Mouse (Mus musculus) layer of hippocampus, postnatal 36 days (tissue): ENCODE measurements around the gene Nin. TPM values are rescaled to one million over a fixed set of nuclear protein-coding genes. Genes with fewer than 3 reads are reported as not detected.

Source experiments
- DNase-seq, 2 experiments: peaks; one replicate each; pipeline ENCODE4 v3.0.0; 2022
- total RNA-seq, 2 experiments: library from RNA; stranded (reverse); gene quantifications; 2 replicates each; pipeline ENCODE4 v1.2.3; 2021

Nin gene
- total RNA-seq, 2 experiments from 2014 or later, result 69.8 to 72.7 TPM

DNA sequence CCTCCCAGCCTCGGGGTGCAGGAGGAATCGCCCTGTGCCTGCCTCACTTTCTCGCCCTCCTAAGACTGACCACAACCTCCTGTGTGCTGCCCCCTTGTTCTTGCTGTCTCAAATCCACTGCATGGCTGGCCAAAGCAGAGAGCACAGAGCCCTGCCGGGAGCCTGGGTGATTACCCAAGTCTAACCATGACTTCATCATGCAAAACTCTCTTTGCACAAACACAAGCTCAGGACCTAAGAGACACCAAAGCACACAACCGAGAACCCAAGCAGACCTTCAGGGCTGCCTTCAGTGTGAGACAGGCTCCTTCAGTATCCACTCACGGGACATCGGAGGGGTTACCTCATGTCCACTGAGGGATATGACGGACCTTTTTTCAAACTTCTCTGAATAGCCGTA lies 31.0 kb downstream of the Nin start:
- DNase-seq, result no peak

DNA sequence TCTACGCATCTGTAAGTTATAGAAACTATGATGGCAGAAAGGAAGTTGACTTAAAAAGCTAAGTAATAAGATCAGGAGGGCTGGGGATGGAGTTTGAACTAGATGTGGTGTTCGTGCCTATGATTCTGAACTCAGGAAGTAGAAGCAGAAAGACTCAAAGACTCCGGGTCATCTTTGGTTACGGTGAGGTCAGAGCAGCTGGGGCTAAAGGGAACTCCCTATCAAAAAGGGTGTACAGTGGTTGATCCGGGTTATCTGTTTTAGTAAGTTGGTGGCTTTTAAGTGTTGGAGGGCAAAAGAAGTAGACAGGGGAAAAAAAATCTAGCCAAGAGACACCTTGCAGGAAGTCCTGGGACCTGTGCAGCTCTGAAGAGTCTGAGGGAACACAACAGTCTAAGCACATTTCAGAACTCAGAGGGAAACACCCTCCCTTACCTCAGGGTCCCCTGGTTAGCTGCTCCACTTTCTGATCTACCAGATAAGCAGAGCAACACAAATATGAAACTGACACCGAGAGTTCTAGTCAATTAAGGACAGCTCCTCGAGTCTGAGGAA lies 35.0 kb downstream of the Nin start:
- no peak for DNase-seq

- DNase-seq, result no peak
These were observed 37.0 kb downstream of the Nin start for GRCm38 (mm10) chr12:70076493-70076892.

DNA sequence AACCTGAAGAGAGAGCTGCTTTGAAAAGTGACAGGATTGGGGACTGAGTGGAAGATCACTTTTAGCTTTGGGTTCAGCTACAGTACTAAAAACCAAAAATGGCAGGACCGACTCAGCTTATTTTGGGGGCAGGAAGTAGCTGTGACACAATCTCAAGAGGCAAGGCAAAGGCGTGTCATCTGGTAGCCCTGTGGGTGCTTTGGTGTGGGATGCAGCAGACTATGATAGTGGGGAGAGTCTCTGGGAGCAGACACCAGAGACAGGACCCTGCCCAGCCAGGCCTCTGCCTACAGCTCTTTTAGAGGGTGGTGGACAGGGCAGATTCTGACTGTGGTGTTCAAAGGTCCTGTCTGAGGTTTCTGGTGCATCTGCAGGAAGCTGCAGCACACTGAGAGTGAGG lies 38.5 kb downstream of the Nin start:
- no peak for DNase-seq

DNA sequence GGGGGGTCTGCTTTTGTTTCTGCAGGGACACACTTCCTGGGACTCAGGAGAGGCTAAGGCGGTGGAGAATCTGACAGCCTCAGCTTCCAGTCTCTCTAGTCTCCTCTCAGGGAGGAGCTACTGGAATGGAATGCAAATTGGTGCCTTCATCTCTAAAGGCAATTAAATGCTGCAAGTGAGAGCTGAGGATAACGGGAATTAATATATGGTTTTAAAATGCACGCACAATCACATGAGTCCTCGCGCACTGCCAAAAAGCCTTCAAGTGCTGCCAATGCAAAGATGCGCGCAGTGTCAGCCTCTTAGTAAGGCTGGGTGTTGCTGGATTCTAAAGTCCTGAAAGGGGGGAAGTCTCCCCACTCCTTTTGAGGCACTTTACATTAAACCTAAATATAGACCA lies 42.6 kb downstream of the Nin start:
- no peak for DNase-seq

GRCm38 (mm10) chr12:70070306-70070705 lies 43.2 kb downstream of the Nin start:
- DNase-seq, result no peak

DNA sequence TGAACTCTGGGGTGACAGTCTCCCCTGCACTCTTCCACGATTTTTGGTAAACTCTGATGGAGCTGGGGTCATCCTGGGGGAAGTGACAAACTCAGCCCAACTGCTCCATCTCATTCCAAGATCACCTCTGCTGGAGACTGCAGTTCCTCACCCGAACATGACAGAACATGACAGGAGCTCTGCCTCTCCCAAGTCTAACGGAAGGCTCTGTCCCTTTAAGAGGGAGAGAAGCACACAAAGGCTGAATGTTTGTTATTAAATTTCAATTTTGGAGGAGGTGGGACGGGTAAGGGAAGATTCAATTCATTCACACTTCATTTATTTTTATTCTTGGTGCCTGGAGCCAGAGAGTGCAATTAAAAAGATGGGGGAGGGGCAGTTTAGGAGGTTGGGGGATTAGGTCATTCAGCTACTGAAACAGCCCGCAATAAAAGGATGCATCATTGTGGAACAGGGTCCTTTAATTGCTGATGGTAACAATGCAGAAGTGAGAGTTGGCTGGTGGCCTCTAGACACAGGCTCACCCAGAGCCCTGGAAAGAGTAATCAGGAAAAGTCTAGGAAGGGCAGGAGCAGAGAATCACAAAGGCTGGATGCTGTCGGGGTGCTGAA lies 44.8 kb downstream of the Nin start:
- no peak for DNase-seq

- DNase-seq, result peak in 1 of 2 experiments; percentile 42
These were observed 45.7 kb downstream of the Nin start for GRCm38 (mm10) chr12:70067849-70068248.

DNA sequence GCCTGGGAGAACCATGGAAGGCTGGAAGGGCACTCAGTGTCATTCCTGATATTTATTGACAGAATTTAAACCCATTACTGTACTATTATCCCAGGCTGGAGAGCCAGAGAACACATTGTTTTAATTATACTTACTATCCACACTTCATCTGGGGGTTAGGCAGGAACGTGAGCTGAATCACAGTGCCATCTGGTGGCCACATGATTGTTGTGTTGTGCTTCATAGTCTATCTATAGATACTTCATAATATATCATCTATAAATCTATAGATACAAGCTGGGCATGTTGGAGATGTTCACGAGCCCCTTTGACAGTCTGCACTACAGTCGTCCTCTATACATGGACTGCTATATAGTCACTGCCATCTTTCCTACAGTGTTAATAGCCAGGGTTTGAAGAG lies 51.4 kb downstream of the Nin start:
- DNase-seq, result no peak

- DNase-seq, result no peak
These were observed 54.3 kb downstream of the Nin start for GRCm38 (mm10) chr12:70058956-70059851.

DNA sequence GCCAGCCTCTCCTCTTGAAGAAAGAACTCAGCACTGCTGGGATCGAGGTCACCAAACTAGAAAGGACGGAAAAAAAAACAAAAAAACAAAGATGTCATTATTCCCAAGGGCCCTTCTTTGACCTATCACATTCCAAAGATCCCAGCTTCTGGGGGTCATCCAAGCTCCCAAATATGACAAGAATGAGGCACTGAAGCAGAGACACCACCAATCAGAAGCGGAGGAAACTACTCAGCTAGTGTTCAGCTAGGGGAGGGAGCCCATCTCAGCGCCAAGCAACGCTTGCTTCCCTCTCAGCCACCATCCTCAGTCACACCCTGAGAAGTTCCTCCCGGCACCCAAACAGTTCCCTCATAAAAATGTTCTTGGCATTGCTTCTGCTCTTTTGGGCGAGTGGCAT lies 62.8 kb downstream of the Nin start:
- DNase-seq, result no peak

DNA sequence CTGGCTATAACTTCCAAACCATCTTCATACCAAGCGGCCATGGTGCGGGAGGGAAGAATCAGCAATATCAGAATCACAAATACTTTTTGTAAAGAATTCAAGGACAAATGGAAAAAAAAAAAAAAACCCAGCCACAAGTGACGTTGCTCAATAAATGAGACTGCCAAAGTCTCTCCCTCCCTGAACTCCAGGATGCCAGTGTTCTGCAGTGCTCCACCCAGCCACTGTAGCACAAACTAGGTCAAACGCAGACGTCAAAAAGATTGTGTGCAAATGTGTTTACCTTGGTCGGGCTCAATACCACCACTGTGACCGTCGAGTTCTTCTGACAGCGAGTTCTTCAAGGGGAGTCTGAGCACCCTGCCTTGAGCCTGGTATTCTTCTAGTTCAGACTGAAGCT lies 64.8 kb downstream of the Nin start:
- DNase-seq, result no peak

- DNase-seq, result no peak
These were observed 66.2 kb downstream of the Nin start for GRCm38 (mm10) chr12:70047281-70047680.

DNA sequence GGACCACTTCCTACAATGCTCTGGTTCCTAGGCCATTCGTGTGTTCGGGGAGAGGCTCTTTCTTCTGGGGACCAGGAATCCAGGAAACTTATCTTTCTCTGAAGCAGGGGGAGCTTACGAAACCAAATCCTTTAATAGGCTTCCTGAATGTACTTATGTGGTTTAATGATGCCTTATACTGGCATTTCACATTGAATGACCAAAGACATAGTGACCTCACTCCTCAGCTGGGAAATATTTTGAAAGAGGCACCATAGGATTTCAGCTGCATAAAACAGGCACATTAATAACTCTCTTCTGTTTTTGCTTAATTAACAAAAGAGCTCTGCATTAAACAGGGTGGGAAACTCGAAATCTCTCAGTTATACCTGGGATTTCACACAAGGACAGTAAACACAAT lies 69.2 kb downstream of the Nin start:
- no peak for DNase-seq

DNA sequence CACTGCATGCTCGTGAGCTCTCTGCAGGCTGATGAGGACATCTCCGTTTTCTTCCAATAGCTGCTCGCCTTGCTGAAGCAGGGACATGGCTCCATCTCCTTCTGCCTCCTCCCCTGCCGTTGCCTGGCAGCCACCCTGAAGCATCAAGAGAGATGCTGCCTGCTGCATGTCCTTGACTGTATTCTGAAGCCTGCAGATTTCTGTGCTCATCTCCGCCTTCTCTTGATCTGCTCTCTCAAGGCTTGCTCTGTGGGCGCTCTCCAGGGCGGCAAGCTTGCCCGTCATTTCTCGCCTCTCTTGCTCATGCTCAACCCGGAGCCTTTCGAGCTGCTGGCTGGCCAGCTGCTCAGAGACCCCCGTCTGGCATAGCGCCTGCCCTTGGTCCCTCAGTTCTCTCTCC lies 70.1 kb downstream of the Nin start:
- DNase-seq, result peak in 1 of 2 experiments; percentile 61

DNA sequence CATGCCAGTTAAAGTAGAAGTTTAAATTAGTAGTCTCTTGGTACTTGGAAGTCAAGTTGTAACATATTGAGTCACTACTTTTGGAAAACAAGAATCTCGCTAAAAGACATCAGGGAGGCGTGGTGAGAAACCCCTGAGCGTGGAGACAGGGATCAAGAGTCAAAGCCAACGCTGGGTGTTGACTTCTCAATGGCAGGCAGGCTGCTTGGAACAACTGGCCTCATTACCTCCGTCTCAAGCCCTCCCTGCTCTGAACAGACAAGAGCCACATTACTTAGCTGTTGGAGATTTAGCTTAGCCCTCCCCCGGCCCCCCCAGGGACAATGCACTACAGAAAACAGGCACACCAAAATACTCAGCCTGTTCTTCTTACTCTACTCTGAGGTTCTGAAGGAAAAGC lies 72.5 kb downstream of the Nin start:
- no peak for DNase-seq

DNA sequence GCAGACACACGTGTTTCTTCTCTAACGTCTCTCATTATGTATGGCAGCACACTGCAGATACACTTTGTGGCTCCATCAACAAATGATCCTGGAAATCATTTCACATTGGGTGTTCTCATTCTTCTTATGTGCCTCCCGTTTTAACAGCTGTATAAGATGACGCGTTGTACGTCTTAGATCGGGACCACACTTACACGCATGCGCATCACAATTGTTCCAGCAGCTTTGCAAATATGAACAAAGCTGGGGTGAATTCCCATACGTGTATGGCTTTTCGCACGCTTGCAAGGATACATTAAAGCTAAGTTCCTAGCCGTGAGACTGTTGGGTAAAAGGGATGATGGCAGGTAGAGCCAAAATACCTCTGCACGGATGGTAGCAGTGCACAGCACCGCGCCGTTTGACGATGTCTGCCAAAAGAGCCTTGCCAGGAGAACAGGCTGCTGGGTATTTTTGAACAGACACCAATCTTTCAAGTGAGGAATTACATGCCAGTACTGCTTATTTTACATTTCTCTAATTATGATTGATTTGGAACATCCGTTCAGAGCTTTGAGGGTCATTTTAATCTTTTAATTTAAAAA lies 76.7 kb downstream of the Nin start:
- no peak for DNase-seq

- no peak for DNase-seq
These were observed 87.3 kb downstream of the Nin start for GRCm38 (mm10) chr12:70026233-70026632.

DNA sequence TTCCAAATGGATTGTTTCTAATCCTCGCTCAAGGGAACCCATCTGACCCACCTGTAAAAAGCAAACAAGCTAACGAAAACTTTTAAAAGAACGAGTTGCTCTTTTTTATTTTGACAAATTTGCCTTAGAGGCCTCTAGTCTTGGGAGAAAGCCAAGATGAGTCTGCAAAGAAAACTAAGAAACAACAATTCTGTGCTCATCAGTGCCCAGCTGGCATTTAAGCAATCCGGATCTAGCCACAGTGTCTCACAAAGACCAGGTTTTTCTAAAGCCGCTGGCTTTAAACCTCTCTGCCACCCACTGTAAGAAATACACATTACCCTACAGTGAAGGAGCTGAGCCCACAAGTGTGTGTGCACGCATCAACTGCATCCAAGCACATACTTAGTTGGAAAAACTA lies 88.1 kb downstream of the Nin start:
- no peak for DNase-seq

- DNase-seq, result no peak
These were observed 89.9 kb downstream of the Nin start for GRCm38 (mm10) chr12:70023580-70023979.

DNA sequence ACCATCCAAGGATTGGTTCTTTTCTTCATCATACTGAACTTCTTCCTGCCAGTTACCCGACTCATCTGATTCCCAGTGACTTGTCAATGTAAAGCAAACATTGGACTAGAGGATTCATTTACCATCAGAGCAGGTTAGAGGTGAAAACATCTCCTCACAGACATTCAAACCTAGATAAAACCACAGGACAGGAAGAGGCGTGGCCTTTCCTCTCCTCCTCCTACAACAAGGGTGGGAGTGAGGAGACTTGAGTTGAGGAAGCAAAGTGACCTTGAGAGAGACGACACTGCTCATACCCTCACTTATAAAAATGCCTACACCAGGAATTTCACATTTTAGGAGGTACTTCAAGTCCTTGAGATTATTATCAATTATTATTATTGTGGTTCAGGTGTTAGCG lies 95.4 kb downstream of the Nin start:
- no peak for DNase-seq

GRCm38 (mm10) chr12:70015936-70016335 lies 97.6 kb downstream of the Nin start:
- no peak for DNase-seq

- no peak for DNase-seq
These were observed 101.8 kb downstream of the Nin start for GRCm38 (mm10) chr12:70011681-70012080.

DNA sequence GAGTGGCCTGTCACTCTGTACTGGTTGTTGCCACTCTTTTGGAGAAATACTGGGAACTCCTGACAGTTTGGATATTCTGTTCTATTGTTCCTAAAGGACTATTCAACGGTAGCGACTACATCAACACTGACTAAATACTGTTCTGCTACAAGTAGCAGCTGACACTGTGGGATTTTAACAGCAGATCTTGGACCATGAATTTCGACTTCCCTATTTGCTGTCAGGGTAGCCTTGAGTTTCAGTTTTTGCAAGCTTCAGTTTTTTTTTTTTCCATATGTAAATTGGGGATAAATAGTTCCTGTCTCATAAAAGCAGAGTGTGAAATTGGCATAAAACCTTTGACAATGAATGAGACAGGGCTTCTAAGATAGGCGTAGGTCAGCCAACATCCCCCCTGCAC lies 103.2 kb downstream of the Nin start:
- DNase-seq, result no peak
